Mouse (Mus musculus) bone marrow, adult 2 months (tissue): ENCODE data around the gene Gm20716. TPM values are rescaled to one million over a fixed set of nuclear protein-coding genes. Genes with fewer than 3 reads are reported as not detected.

ENCODE experiments used
- H3K27ac ChIP-seq: fragments of 200-500 bp; 2 replicates; pipeline ENCODE4 v1.5.1; 2012; ENCODE audit warnings: low read depth, mild to moderate bottlenecking, control low read depth, inconsistent platforms, low read length; ENCODE audit not compliant: control insufficient read depth, poor library complexity, insufficient read depth
- H3K4me1 ChIP-seq: fragments of 200-500 bp; 2 replicates; pipeline ENCODE4 v1.6.1; 2011; ENCODE audit warnings: low read length; ENCODE audit not compliant: control insufficient read depth, insufficient read depth
- H3K4me3 ChIP-seq: fragments of 200-500 bp; replicated peaks from 2 replicates; pipeline ENCODE3; 2011; ENCODE audit warnings: mild to moderate bottlenecking, low read depth, low read length, control low read depth; ENCODE audit not compliant: control insufficient read depth
- CTCF ChIP-seq: fragments of 200-500 bp; IDR thresholded peaks from 2 replicates; pipeline ENCODE4 v1.5.1; 2011; ENCODE audit warnings: low read length, control low read depth; ENCODE audit not compliant: control insufficient read depth, insufficient read depth
- POLR2A ChIP-seq: fragments of 200-500 bp; IDR thresholded peaks from 2 replicates; pipeline ENCODE4 v1.6.1; 2011; ENCODE audit warnings: low read depth, mild to moderate bottlenecking, control low read depth, low read length, borderline replicate concordance; ENCODE audit not compliant: control insufficient read depth
- WGBS: fragments of 180-500 bp; shearing (Covaris S2); methylation state at CpG from one replicate; pipeline ENCODE4 v1.1.7; 2018; 5-methylcytosine and 5-hydroxymethylcytosine counted together
- polyA plus RNA-seq: library from polyadenylated mRNA; stranded (reverse); fragments of >200 nt; gene quantifications from 2 replicates; pipeline ENCODE4 v1.2.4, GENCODE M21; 2011; ENCODE audit warnings: low replicate concordance; ENCODE audit not compliant: missing spikeins, insufficient read depth, insufficient read length

Gm20716 gene
- polyA plus RNA-seq, 1 experiment = 20.2 TPM

- H3K4me3 ChIP-seq = no peak overlapping the region
- TF ChIP-seq POLR2A (no peak), CTCF (no peak)
- no peak overlapping the region for H3K27ac ChIP-seq
- 75% methylated on average over 3 of the region's 3 CpGs for whole genome bisulfite sequencing
- no peaks in the 10 kb centered on the region for H3K4me1 ChIP-seq
Observed at GRCm38 (mm10) chr2:168256506-168256905, 26.3 kb upstream of the Gm20716 start.

GRCm38 (mm10) chr2:168253822-168254221, 23.7 kb upstream of the Gm20716 start:
- Histone ChIP-seq H3K27ac (no peak overlapping the region), H3K4me1 (no peaks in the 10 kb centered on the region), H3K4me3 (no peak overlapping the region)
- TF ChIP-seq POLR2A (no peak), CTCF (no peak)
- WGBS = 31% methylated on average over 7 of the region's 7 CpGs

- Histone ChIP-seq H3K4me3 (no peak overlapping the region), H3K27ac (no peak overlapping the region), H3K4me1 (no peaks in the 10 kb centered on the region)
- 36% methylated on average over 16 of the region's 16 CpGs for WGBS
- TF ChIP-seq CTCF (peak; percentile 56), POLR2A (no peak)
Observed at GRCm38 (mm10) chr2:168252639-168253292, 22.6 kb upstream of the Gm20716 start.

- WGBS = 18% methylated on average over 8 of the region's 8 CpGs
- Histone ChIP-seq H3K4me3 (no peak overlapping the region), H3K27ac (no peak overlapping the region), H3K4me1 (no peaks in the 10 kb centered on the region)
- no peak for TF ChIP-seq POLR2A
- peak; percentile 89 for TF ChIP-seq CTCF
Observed at GRCm38 (mm10) chr2:168250270-168250669, 20.1 kb upstream of the Gm20716 start.

GRCm38 (mm10) chr2:168248856-168249245, 18.7 kb upstream of the Gm20716 start:
- no peak overlapping the region for H3K4me3 ChIP-seq
- no peak overlapping the region for H3K27ac ChIP-seq
- TF ChIP-seq POLR2A = no peak
- TF ChIP-seq CTCF = peak; percentile 47
- WGBS = 6% methylated on average over 2 of the region's 2 CpGs
- H3K4me1 ChIP-seq = no peaks in the 10 kb centered on the region

GRCm38 (mm10) chr2:168248167-168248855, 18.1 kb upstream of the Gm20716 start:
- 72% methylated on average over 8 of the region's 8 CpGs for WGBS
- Histone ChIP-seq H3K4me3 (no peak overlapping the region), H3K4me1 (no peaks in the 10 kb centered on the region), H3K27ac (no peak overlapping the region)
- TF ChIP-seq POLR2A = no peak
- TF ChIP-seq CTCF = no peak

GRCm38 (mm10) chr2:168245571-168245970, 15.4 kb upstream of the Gm20716 start:
- 57% methylated on average over 8 of the region's 8 CpGs for WGBS
- Histone ChIP-seq H3K4me3 (no peak overlapping the region), H3K4me1 (no peaks in the 10 kb centered on the region), H3K27ac (no peak overlapping the region)
- TF ChIP-seq POLR2A (no peak), CTCF (no peak)

- Histone ChIP-seq H3K4me1 (no peaks in the 10 kb centered on the region), H3K27ac (no peak overlapping the region), H3K4me3 (no peak overlapping the region)
- 74% methylated on average over 4 of the region's 4 CpGs for WGBS
- TF ChIP-seq CTCF (no peak), POLR2A (no peak)
Observed at GRCm38 (mm10) chr2:168243278-168243677, 13.1 kb upstream of the Gm20716 start.
